Mouse (Mus musculus) forebrain, embryonic 13.5 days (tissue): ENCODE measurements at regions not wholly inside any gene's neighbourhood (a gene's known extent, or its start where the extent isn't known, plus 50 kb on each side); places are given as distances from the start of the nearest gene placed in this dataset.
"Not testable (repeated sequence)": the region's sequence is repeated elsewhere in the genome, so short reads cannot be mapped to it uniquely, and the experiment has no call there.

Source experiments
- ATAC-seq: fragments of 200-750 bp; cut with Nextera tagmentation; 2 replicates; pipeline ENCODE4 v1.8.0; 2017
- H3K27ac ChIP-seq: fragments of 300-500 bp; sonication (generic); 2 replicates; pipeline ENCODE4 v1.5.1; 2015; ENCODE audit warnings: inconsistent platforms, mild to moderate bottlenecking, moderate library complexity
- H3K27me3 ChIP-seq: fragments of 300-500 bp; sonication (generic); 2 replicates; pipeline ENCODE4 v1.6.1; 2015; ENCODE audit warnings: mild to moderate bottlenecking, inconsistent platforms
- H3K36me3 ChIP-seq: fragments of 300-500 bp; sonication (generic); 2 replicates; pipeline ENCODE4 v1.6.1; 2015; ENCODE audit warnings: mild to moderate bottlenecking, inconsistent platforms; ENCODE audit not compliant: poor library complexity, severe bottlenecking
- H3K4me1 ChIP-seq: fragments of 300-500 bp; sonication (generic); 2 replicates; pipeline ENCODE4 v1.6.1; 2015; ENCODE audit warnings: inconsistent platforms
- H3K4me2 ChIP-seq: fragments of 300-500 bp; sonication (generic); 2 replicates; pipeline ENCODE4 v1.6.1; 2015; ENCODE audit warnings: inconsistent platforms, mild to moderate bottlenecking, moderate library complexity
- H3K4me3 ChIP-seq: fragments of 300-500 bp; sonication (generic); 2 replicates; pipeline ENCODE4 v1.5.1; 2015; ENCODE audit warnings: mild to moderate bottlenecking, inconsistent platforms
- H3K9ac ChIP-seq: fragments of 300-500 bp; sonication (generic); 2 replicates; pipeline ENCODE4 v1.6.1; 2015; ENCODE audit warnings: mild to moderate bottlenecking, inconsistent platforms
- H3K9me3 ChIP-seq: fragments of 300-500 bp; sonication (generic); replicated peaks from 2 replicates; pipeline ENCODE4 v1.6.1; 2016; ENCODE audit warnings: inconsistent platforms
- WGBS: fragments of 180-500 bp; shearing (Covaris S2); methylation state at CpG from one replicate; pipeline ENCODE4 v1.1.7; 2015; 5-methylcytosine and 5-hydroxymethylcytosine counted together

DNA sequence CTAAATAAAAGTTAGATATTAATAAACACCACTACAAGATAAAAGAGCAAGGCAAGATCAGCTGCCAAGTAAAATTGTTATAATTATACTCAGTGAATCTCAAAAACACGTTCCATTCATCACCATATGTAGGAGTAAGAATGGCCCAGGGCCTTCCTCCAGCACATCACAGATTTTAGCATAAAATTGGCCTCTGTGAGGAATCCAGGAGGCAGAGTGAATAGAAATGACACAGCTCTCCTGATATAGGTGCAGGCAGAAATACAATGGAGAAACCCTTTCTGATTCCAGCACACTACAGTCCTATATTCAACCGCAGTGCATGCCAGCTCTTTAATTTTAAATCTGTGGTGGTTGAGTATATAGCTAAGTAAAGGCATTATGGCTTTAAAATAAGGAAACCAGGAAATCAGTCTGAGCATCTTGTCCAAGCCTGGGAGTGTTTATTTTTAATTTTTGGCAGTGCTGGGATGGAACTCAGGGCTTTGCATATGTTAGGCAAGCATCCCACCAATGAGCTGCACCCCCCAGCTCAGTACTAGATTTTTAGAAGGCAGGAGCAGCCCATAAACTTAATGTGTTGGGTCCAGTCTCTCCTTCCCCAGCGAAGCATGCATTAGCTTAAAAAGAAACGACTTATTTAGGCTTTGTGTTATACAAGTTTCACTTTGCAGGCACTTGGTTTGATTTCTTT is 158.3 kb upstream of the Ptprz1 start:
- H3K4me1 ChIP-seq = peaks cover 20% of the 10 kb centered on the region
- H3K27me3 ChIP-seq = no peaks in the 10 kb centered on the region
- no peak overlapping the region for H3K4me3 ChIP-seq
- H3K9me3 ChIP-seq = no peaks in the 10 kb centered on the region
- H3K9ac ChIP-seq = no peak overlapping the region
- ATAC-seq = peak; percentile 63; the same call in 1 of the 2 replicates
- no peak overlapping the region for H3K4me2 ChIP-seq
- 82% methylated on average over 4 of the region's 4 CpGs for WGBS
- no peaks in the 10 kb centered on the region for H3K36me3 ChIP-seq
- H3K27ac ChIP-seq = no peak overlapping the region

DNA sequence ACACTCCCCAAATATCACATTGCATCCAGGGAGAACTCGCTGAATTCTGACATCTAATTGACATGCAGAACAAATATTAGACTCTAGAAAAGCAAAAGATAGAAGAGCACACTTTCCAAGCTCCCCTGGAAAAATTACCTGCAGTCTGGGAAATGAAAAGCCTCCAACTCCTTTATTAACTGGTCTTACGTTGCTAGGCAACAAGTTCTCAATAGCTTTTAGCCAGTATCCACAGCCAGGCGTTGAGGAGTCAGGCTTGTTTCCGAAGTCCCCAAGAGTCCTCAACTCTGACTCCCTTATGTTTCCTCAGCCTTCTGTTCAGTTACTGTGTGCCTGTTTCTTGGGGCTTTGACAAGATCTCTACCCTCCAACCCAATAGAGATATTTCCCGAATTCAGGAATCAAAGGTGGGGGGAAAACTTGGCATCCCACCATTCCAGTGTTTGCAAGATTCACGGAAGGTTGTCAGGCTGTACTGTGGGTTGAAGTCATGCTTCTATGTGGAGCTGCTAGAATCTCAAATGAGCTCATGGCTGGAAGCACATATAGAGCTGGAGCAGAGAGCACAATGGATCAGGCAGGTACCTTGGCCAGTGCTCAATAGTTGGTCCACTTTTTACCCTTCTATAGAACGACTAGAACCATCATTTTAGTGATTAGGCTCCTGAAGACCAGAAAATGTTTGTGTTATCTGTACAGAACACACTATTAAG is 159.0 kb upstream of the Ptprz1 start:
- Histone ChIP-seq H3K9ac (no peak overlapping the region), H3K9me3 (no peaks in the 10 kb centered on the region), H3K36me3 (no peaks in the 10 kb centered on the region), H3K4me3 (no peak overlapping the region), H3K27ac (no peak overlapping the region), H3K4me2 (no peak overlapping the region), H3K27me3 (no peaks in the 10 kb centered on the region), H3K4me1 (peaks cover 20% of the 10 kb centered on the region)
- peak; percentile 66; the same call in 1 of the 2 replicates for ATAC-seq
- WGBS = 25% methylated on average over 7 of the region's 7 CpGs

DNA sequence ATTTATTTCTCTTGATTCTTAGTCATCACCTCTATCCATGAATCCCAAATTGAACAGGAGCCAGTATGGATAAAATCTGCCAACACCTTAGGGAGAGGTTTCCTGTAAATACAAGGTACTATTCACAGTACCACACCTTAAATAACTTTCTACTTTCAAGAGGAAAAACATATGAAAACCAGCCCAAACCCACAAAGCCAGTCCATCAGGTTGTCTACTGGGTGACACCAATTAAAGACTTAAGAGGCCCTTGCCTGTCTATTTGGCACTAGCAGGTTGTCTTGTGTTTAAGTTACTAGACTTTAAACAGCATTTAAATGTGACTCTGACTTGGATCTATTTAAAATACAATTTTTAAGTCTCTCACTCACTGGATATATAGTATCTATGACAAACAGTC is 177.1 kb upstream of the Ptprz1 start:
- Histone ChIP-seq H3K27me3 (no peaks in the 10 kb centered on the region), H3K4me3 (no peak overlapping the region), H3K36me3 (no peaks in the 10 kb centered on the region), H3K4me2 (no peak overlapping the region), H3K4me1 (no peaks in the 10 kb centered on the region), H3K9me3 (no peaks in the 10 kb centered on the region), H3K27ac (no peak overlapping the region), H3K9ac (no peak overlapping the region)
- no peak for ATAC-seq

DNA sequence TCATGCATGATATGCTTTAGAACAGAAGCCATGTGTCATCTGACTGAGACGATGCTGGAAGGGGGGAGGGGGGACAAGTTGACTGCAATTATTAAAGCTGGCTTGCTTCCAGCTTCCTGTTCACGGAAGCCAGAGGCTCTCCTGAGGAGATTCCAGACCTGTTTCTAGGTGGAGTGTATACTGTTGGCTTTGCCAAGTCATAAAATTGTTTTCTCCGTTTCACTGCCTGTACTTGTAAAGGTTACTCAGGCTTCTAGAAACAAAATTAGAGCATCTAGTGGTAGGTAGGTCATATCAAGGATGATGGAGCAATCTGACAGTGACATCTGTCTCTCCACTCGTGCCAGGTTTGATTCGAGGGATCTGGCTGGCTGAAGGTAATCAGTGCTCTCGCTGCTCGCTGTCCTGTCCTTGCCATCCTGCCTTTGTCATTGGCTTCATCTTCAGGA is 186.6 kb upstream of the Ptprz1 start:
- H3K9ac ChIP-seq = no peak overlapping the region
- H3K4me3 ChIP-seq = no peak overlapping the region
- ATAC-seq = peak; percentile 75
- H3K27me3 ChIP-seq = no peaks in the 10 kb centered on the region
- H3K4me1 ChIP-seq = peaks cover 7% of the 10 kb centered on the region
- no peak overlapping the region for H3K27ac ChIP-seq
- H3K4me2 ChIP-seq = 0 out of 2 replicates have a peak overlapping the region, but pooled peaks have one; percentile 10
- 60% methylated on average over 7 of the region's 7 CpGs for WGBS
- peaks cover 6% of the 10 kb centered on the region for H3K9me3 ChIP-seq
- no peaks in the 10 kb centered on the region for H3K36me3 ChIP-seq

DNA sequence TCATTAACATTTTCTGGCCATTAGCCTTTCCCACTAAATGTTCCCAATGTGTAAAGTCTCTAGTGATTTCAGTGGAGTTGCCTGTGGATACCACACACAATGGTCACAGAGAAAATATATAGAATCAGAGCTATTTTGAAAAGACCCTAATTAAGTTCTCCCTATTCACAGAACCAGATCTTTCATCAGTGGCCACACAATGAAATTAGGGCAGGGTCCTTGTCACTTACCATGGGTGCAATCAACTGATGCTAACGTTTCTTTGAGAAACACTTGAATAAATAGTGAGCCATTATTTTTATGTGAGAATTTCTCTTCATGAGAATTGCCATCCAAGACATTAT is 200.7 kb upstream of the Ptprz1 start:
- Histone ChIP-seq H3K4me2 (no peak overlapping the region), H3K4me3 (no peak overlapping the region), H3K9ac (no peak overlapping the region), H3K27ac (peak overlapping the region; percentile 57; the same call in 1 of the 2 replicates), H3K36me3 (no peaks in the 10 kb centered on the region), H3K27me3 (no peaks in the 10 kb centered on the region), H3K4me1 (peaks cover 29% of the 10 kb centered on the region), H3K9me3 (no peaks in the 10 kb centered on the region)
- 0% methylated on average over 1 of the region's 1 CpGs for WGBS
- peak; percentile 85 for ATAC-seq

DNA sequence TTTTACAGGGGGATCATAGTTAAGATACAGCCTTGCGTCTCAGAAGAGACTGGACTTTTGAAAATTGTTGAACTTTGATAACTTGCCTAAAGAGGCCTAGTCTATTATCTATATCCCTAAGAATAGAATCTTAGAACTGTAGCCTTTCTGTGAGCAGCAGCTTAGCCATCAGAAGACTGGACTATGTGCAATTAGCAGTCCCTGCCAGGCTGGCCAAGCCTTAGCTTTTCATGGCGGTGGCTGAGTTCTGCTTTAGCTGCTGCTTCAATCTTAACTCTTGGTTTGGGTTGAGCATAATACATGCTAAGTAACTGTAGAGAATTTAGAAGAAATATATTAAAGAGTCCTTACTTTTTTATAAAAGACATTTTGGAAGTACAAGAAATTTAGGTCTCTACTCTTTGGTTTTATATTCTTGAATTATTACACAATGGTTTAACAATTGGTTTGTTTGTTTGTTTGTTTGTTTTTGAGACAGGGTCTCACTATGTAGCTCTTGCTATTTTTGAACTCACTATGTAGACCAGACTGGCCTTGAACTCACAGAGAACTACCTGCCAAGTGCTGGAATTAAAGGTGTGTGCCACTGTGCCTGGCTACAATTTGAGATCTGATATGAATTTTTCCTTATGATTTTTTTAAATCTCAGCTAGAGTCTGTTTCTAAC is 201.2 kb upstream of the Ptprz1 start:
- H3K4me3 ChIP-seq = no peak overlapping the region
- H3K9ac ChIP-seq = no peak overlapping the region
- no peak overlapping the region for H3K4me2 ChIP-seq
- no peaks in the 10 kb centered on the region for H3K36me3 ChIP-seq
- H3K9me3 ChIP-seq = no peaks in the 10 kb centered on the region
- H3K27me3 ChIP-seq = no peaks in the 10 kb centered on the region
- WGBS = 27% methylated on average over 2 of the region's 2 CpGs
- H3K4me1 ChIP-seq = peaks cover 29% of the 10 kb centered on the region
- peak overlapping the region; percentile 57 for H3K27ac ChIP-seq
- ATAC-seq = peak; percentile 55

DNA sequence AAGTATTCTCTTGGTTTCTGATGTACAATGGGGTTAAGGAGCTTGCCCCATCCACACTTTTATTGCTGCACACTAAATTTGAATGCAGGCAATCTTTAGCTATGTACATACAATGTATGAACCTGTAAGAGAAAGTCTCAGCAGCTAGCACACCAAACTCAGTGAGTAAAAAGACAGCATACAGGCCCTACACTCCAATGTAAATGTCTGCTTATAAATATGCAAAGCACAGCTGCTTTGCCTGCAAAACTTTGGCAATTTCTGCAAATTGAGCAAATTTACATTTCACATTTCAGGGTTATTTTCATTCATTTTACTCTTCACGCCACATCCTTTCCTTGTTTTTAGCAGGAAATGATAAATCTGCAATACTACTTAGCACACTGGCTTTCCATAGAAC is 203.8 kb upstream of the Ptprz1 start:
- no peak; the same call in 1 of the 2 replicates for ATAC-seq
- WGBS = 60% methylated on average over 1 of the region's 1 CpGs
- Histone ChIP-seq H3K27me3 (no peaks in the 10 kb centered on the region), H3K36me3 (no peaks in the 10 kb centered on the region), H3K27ac (no peak overlapping the region), H3K9ac (no peak overlapping the region), H3K4me2 (no peak overlapping the region), H3K9me3 (no peaks in the 10 kb centered on the region), H3K4me3 (no peak overlapping the region), H3K4me1 (peaks cover 29% of the 10 kb centered on the region)

DNA sequence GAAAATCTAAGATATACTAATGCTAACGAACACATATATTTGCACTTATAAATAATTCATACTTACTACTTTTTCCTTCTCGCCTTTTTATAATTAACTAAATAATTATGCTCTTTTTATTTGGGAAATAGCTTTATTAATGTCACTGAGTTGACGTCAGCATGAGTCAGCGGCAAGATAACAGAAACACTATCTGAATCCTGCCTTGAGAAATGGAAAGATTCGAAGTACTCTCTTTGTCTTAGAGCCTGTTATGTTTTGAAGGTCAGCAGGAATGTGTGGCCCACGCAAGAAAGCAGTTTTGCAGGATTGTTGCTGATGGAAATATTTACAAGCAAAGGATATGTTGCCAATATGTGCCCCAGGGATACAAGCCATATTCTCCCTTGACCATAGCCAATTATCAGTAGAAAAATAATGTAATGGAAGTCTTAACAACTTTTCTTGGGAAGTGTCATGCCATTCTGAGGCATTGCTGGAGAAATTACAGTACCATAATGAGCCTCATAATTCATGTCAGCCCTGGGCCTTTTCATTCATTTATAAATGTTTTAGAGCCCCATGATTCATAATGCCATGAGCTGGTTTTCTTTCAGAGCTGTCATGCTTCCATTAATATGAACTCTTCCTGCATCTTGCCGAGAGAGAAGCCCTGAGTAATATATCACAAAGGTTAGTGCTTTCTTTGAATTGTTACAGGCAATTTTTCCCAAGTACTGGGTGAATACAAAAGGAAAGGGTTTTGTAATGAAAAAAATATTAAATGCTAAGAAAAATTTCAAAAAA is 206.9 kb upstream of the Ptprz1 start:
- H3K27ac ChIP-seq = no peak overlapping the region

DNA sequence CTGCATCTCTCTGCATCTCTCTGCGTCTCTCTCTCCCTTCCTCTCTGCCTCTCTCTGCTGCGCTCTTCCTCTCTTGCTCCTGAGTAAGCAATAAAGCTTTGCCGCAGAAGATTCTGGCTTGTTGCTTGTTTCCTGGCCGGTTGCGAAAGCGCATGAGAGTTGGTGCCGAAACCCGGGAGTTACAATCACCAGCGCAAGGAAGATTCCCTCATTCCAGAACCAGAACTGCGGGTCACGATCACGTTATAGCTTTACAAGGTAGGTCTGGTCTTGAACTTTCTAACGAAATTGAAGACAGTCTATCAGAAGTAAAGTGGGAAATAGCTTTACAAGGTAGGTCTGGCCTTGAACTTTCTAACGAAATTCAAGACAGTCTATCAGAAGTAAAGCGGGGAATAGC is 217.9 kb upstream of the Ptprz1 start:
- not testable (repeated sequence) for H3K4me3 ChIP-seq, H3K4me1 ChIP-seq, H3K4me2 ChIP-seq, H3K27me3 ChIP-seq, H3K9me3 ChIP-seq, H3K36me3 ChIP-seq, ATAC-seq, H3K9ac ChIP-seq, H3K27ac ChIP-seq
- 95% methylated on average over 15 of the region's 15 CpGs for WGBS

More for the DNA sequence above, 206.9 kb upstream of the Ptprz1 start:
- H3K9ac ChIP-seq = no peak overlapping the region
- H3K4me3 ChIP-seq = no peak overlapping the region
- H3K9me3 ChIP-seq = no peaks in the 10 kb centered on the region
- no peaks in the 10 kb centered on the region for H3K27me3 ChIP-seq
- no peak overlapping the region for H3K4me2 ChIP-seq
- peaks cover 20% of the 10 kb centered on the region for H3K4me1 ChIP-seq
- H3K36me3 ChIP-seq = no peaks in the 10 kb centered on the region
- WGBS = 73% methylated on average over 7 of the region's 7 CpGs
- no peak for ATAC-seq

DNA sequence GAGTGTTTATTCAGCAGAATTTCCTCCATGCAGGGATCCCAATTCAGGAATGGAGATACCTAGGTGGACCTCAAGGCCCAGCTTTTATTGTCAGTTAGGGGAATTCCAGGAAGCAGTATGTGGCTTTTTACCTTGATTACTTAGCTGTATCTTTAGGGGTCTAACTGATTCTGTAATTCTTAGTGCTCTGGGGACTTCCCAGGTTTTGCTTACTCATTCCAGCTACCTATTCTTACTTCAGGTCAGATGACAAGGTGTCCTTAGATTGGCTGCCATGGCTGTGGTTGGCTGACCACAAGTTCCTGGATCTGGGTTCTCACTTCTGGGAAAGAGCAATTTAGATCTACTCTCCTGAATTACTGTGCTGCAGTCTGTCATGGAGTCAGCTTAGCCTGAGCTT is 235.2 kb upstream of the Ptprz1 start:
- H3K27ac ChIP-seq = no peak overlapping the region
- no peak for ATAC-seq

DNA sequence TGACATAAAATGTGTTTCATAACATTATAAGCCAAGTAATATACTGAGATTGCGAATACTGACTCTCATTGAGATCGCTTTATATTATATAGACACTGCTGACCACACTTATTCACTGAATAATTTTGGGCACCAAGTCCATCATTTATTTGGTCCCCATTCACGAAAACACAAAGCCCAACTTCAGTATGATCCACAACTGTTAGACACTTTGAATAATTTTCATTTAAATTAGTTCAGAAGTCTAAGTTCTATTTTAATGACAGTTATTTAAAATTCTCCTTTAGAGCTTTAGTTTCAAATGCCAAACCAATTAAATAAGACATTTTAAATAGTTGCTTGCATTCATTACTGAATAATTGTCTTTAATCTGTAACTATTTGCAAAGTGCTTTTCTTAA is 240.2 kb upstream of the Ptprz1 start:
- Histone ChIP-seq H3K4me1 (peaks cover 9% of the 10 kb centered on the region), H3K4me3 (no peak overlapping the region), H3K27me3 (no peaks in the 10 kb centered on the region), H3K36me3 (no peaks in the 10 kb centered on the region), H3K9me3 (no peaks in the 10 kb centered on the region), H3K9ac (no peak overlapping the region), H3K27ac (no peak overlapping the region), H3K4me2 (no peak overlapping the region)
- WGBS = 62% methylated on average over 3 of the region's 3 CpGs
- peak; percentile 69 for ATAC-seq

More for the DNA sequence above, 235.2 kb upstream of the Ptprz1 start:
- Histone ChIP-seq H3K4me3 (no peak overlapping the region), H3K4me1 (peaks cover under 1% of the 10 kb centered on the region; the same call in 1 of the 2 replicates), H3K4me2 (no peak overlapping the region), H3K9ac (no peak overlapping the region), H3K9me3 (no peaks in the 10 kb centered on the region), H3K27me3 (no peaks in the 10 kb centered on the region), H3K36me3 (no peaks in the 10 kb centered on the region)

DNA sequence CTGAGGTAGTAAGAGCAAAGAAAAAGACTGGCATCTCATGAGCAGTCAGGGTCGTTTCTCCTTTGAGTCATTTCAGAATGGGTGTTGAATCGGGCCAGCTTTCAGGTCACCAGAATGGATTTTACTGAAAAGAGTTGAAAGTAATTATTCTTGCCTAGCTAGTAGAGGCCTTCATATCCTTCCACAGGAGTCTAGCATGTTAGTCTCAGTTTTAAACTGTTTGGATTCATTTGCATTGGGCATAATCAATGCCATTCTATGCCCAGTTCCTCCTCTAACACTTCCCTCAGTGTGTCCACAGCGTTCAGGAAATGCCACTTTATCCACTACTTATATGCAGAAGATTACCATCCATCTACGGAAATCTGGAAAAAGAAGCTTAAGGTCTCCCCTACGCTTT is 240.6 kb upstream of the Ptprz1 start:
- ATAC-seq = peak; percentile 83
- H3K36me3 ChIP-seq = no peaks in the 10 kb centered on the region
- no peak overlapping the region for H3K9ac ChIP-seq
- H3K4me2 ChIP-seq = no peak overlapping the region
- no peak overlapping the region for H3K27ac ChIP-seq
- no peaks in the 10 kb centered on the region for H3K27me3 ChIP-seq
- H3K9me3 ChIP-seq = no peaks in the 10 kb centered on the region
- H3K4me1 ChIP-seq = peaks cover 9% of the 10 kb centered on the region
- WGBS = 45% methylated on average over 5 of the region's 5 CpGs
- no peak overlapping the region for H3K4me3 ChIP-seq
